Mouse (Mus musculus): ENCODE measurements around the gene Il17rd.

DNA sequence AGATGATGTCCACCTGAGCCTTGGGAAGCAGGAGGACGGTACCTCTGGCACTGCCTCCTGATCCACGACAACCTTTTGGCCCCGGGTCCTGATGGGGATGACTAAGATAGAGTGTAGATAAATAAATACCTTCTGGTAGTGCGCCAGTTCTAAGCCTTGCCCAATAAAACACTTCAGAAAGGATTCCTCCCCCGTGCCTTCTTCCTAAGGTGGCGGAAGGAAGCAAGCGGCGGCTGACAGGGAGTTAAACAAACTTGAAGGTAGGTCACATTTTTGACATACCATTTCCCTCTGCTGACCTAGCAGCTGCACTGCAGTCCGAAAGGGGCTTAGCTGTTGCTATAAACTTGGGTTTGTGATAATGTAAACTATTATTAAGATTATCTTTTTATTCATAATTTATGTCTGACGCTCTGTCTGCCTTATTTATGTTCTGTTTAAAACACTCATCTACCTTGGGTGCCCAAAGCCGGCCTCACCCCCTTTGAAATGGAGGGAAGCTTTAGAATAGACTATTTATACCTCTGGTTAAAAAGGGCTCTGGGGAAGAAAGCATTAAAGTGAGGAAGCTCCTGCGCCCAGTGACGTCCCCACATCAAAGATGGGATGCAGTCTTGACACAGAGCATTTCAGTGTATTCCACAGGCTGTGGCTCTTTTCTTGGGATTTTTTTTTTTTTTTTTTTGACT, 19.9 kb downstream of the Il17rd start:
- TF ChIP-seq CTCF (IDR thresholded peaks at IDR 0.05; ENCODE audit: borderline replicate concordance, insufficient read depth, low read depth, low read length): no peak
- no peak for TF ChIP-seq POLR2A (IDR thresholded peaks at IDR 0.05; ENCODE audit: borderline replicate concordance, insufficient read depth, low read length)

Data from cerebellum, adult 2 months (tissue).